In the genomic region with DNA sequence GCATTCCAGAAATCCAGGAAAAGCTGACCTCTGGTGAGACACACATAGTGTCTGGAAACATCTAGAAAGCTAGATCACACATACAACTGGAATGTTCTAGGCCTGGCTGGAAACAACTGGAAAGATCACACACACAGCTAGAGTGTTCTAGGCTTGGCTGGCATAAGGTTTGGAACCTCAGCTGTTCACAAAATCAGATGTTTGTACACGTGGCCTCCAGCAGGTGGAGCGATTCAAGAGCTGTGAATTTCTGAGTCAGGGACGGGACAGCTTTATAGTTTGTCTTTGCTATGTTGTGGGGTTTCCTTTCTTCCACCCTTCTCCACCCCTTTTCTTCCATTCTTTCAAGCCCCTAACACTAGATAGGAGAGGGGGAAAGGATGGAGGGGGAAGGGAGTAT, we compare ENCODE assay signal across 9 mouse cellular contexts. TPM values are rescaled to one million over a fixed set of nuclear protein-coding genes. Genes with fewer than 3 reads are reported as not detected.
DNase-seq lines count a peak whose midpoint lies in the region; ATAC-seq and TF ChIP-seq lines count a peak whose summit lies in the region.
"Had no signal": no experiment of that assay in that cellular context is flagged by ENCODE, and none has a peak within 500 bp of the region (broad histone marks: within the 10 kb centered on the region; RNA-seq: fewer than 3 reads in every experiment).

No protein-coding gene starts in this region.

- H3K27ac ChIP-seq in thymus, adult 2 months (ENCODE audit: control insufficient read depth, insufficient read depth, low read length): no peak overlapping the region
- no peak overlapping the region for H3K27ac ChIP-seq in cortical plate, adult 2 months (ENCODE audit: insufficient read depth, low read length)
- H3K27ac ChIP-seq in kidney, postnatal 0 days: no peak overlapping the region; the same call in 1 of the 2 replicates
- H3K27ac ChIP-seq: limb, embryonic 13.5 days had no signal

- H3K27me3 ChIP-seq in thymus, adult 2 months (ENCODE audit: control insufficient read depth, insufficient read depth, low read length): no peaks in the 10 kb centered on the region
- H3K27me3 ChIP-seq in kidney, postnatal 0 days (ENCODE audit: insufficient read depth, low read length): no peaks in the 10 kb centered on the region
- H3K27me3 ChIP-seq: limb, embryonic 13.5 days had no signal

- DNase-seq in gastrocnemius, adult 18-20 months (ENCODE audit: low spot score): peak; percentile 78
- no peak for DNase-seq in gastrocnemius, postnatal 4 days (ENCODE audit: low spot score in 2 of 2)
- DNase-seq in thymus, adult 2 months: peak; percentile 69
- no peak for DNase-seq in thymus, adult 18-20 months
- peak; percentile 83 for DNase-seq in kidney, postnatal 0 days (ENCODE audit: low spot score)
- DNase-seq in thymus, postnatal 0 days (ENCODE audit: low spot score): peak; percentile 78

- no peak overlapping the region for H3K4me3 ChIP-seq in thymus, adult 2 months (ENCODE audit: control insufficient read depth, insufficient read depth, low read length)
- H3K4me3 ChIP-seq in cortical plate, adult 2 months (ENCODE audit: insufficient read depth, low read length): no peak overlapping the region
- no peak overlapping the region for H3K4me3 ChIP-seq in kidney, postnatal 0 days (replicated peaks; ENCODE audit: low read depth, low read length)
- H3K4me3 ChIP-seq: limb, embryonic 13.5 days had no signal

- TF ChIP-seq CTCF in thymus, adult 2 months (IDR thresholded peaks at IDR 0.05; ENCODE audit: borderline replicate concordance, control insufficient read depth, extremely low read depth, insufficient read depth, low read length, poor library complexity): no peak
- peak; percentile 62 for TF ChIP-seq CTCF in cortical plate, adult 2 months (IDR thresholded peaks at IDR 0.05; ENCODE audit: extremely low read depth, insufficient read depth, low read length)
- peak; percentile 90 for TF ChIP-seq CTCF in kidney, postnatal 0 days (IDR thresholded peaks at IDR 0.05; ENCODE audit: low read depth)

- H3K36me3 ChIP-seq in thymus, adult 2 months (ENCODE audit: control insufficient read depth, insufficient read depth, low read length): no peaks in the 10 kb centered on the region
- no peaks in the 10 kb centered on the region for H3K36me3 ChIP-seq in kidney, postnatal 0 days (ENCODE audit: insufficient read depth, low read length)
- H3K36me3 ChIP-seq: limb, embryonic 13.5 days had no signal

- H3K9me3 ChIP-seq in kidney, postnatal 0 days (replicated peaks; ENCODE audit: low read length): no peaks in the 10 kb centered on the region
- H3K9me3 ChIP-seq: limb, embryonic 13.5 days had no signal

- no peak overlapping the region; the same call in 1 of the 2 replicates for H3K4me2 ChIP-seq in kidney, postnatal 0 days (ENCODE audit: low read length)
- H3K4me2 ChIP-seq: limb, embryonic 13.5 days had no signal

- H3K9ac ChIP-seq in kidney, postnatal 0 days (ENCODE audit: low read depth, low read length): no peak overlapping the region
- H3K9ac ChIP-seq: limb, embryonic 13.5 days had no signal

- WGBS in thymus, adult 2 months: 2% methylated on average over 3 of the region's 3 CpGs
- whole genome bisulfite sequencing in kidney, postnatal 0 days: 5% methylated on average over 3 of the region's 3 CpGs

- no peak; the same call in 1 of the 2 replicates for ATAC-seq in kidney, postnatal 0 days (replicated peaks; ENCODE audit: low FRiP score, low read depth)
- ATAC-seq in megakaryocyte progenitor cell, adult 5-6 weeks (replicated peaks; ENCODE audit: poor library complexity): peak; percentile 87

- TF ChIP-seq POLR2A in thymus, adult 2 months (IDR thresholded peaks at IDR 0.05; ENCODE audit: control insufficient read depth, extremely low read depth, insufficient read depth, low read length, poor library complexity): no peak
- TF ChIP-seq POLR2A in cortical plate, adult 2 months (IDR thresholded peaks at IDR 0.05; ENCODE audit: extremely low read depth, insufficient read depth, low read length): no peak

- no peaks in the 10 kb centered on the region for H3K4me1 ChIP-seq in thymus, adult 2 months (replicated peaks; ENCODE audit: control insufficient read depth, insufficient read depth, low read length)
- no peaks in the 10 kb centered on the region for H3K4me1 ChIP-seq in cortical plate, adult 2 months (ENCODE audit: control insufficient read depth, insufficient read depth, low read length)
- H3K4me1 ChIP-seq in kidney, postnatal 0 days (replicated peaks; ENCODE audit: insufficient read depth, low read length): no peaks in the 10 kb centered on the region

RNA-seq across cellular contexts. Expression of a gene that starts 4.7 kb away (rescaled TPM):
- not detected for total RNA-seq in gastrocnemius, adult 18-20 months (2021)
- total RNA-seq in gastrocnemius, postnatal 4 days (2021): under 1 TPM; 0.17 to 0.36 TPM
- 2.5 and 3.0 TPM in 2 replicates for polyA plus RNA-seq in thymus, adult 2 months (2012; rRNA removed)
- polyA plus RNA-seq in cortical plate, adult 2 months (2012; rRNA removed): 0.11 and 0.13 TPM in 2 replicates
- polyA plus RNA-seq in kidney, postnatal 0 days (2015; fragmentation: Nextera tagmentation; extraction: Ambion mirVana): 0.93 and 1.1 TPM in 2 replicates
- 0.07 TPM in 1 of 2 replicates, not detected in the other for total RNA-seq in megakaryocyte progenitor cell, adult 5-6 weeks (2015)
- total RNA-seq in megakaryocyte progenitor cell, adult 5-6 weeks (2017): not detected in 2 replicates
- polyA plus RNA-seq in thymus, postnatal 0 days (2015; fragmentation: Nextera tagmentation; extraction: Ambion mirVana): 2.6 and 2.8 TPM in 2 replicates

RNA-seq across cellular contexts. Expression of a gene that starts 9.6 kb away (rescaled TPM):
- total RNA-seq in gastrocnemius, adult 18-20 months (2021): 1 to 10 TPM; 8.1 to 9.6 TPM
- 1 to 10 TPM; 3.8 to 5.4 TPM for total RNA-seq in gastrocnemius, postnatal 4 days (2021)
- polyA plus RNA-seq in thymus, adult 2 months (2012; rRNA removed): not detected in 2 replicates
- polyA plus RNA-seq in cortical plate, adult 2 months (2012; rRNA removed): 0.19 TPM in 1 of 2 replicates, not detected in the other
- not detected in 2 replicates for polyA plus RNA-seq in kidney, postnatal 0 days (2015; fragmentation: Nextera tagmentation; extraction: Ambion mirVana)
- not detected in 2 replicates for total RNA-seq in megakaryocyte progenitor cell, adult 5-6 weeks (2015)
- total RNA-seq in megakaryocyte progenitor cell, adult 5-6 weeks (2017): not detected in 2 replicates
- polyA plus RNA-seq in thymus, postnatal 0 days (2015; fragmentation: Nextera tagmentation; extraction: Ambion mirVana): not detected in 2 replicates
- polyA plus RNA-seq: limb, embryonic 13.5 days had no signal

RNA-seq across cellular contexts. Expression of a gene that starts 10.3 kb away (rescaled TPM):
- total RNA-seq in gastrocnemius, adult 18-20 months (2021): 10 to 100 TPM; 14.2 to 16.6 TPM
- 10 to 100 TPM; 39.3 to 43.8 TPM for total RNA-seq in gastrocnemius, postnatal 4 days (2021)
- 165 and 184 TPM in 2 replicates for polyA plus RNA-seq in thymus, adult 2 months (2012; rRNA removed)
- polyA plus RNA-seq in cortical plate, adult 2 months (2012; rRNA removed): 99.4 and 103 TPM in 2 replicates
- 183 and 194 TPM in 2 replicates for polyA plus RNA-seq in kidney, postnatal 0 days (2015; fragmentation: Nextera tagmentation; extraction: Ambion mirVana)
- 20.7 and 21.5 TPM in 2 replicates for total RNA-seq in megakaryocyte progenitor cell, adult 5-6 weeks (2015)
- 29.6 and 35.2 TPM in 2 replicates for total RNA-seq in megakaryocyte progenitor cell, adult 5-6 weeks (2017)
- 177 and 178 TPM in 2 replicates for polyA plus RNA-seq in thymus, postnatal 0 days (2015; fragmentation: Nextera tagmentation; extraction: Ambion mirVana)

RNA-seq across cellular contexts. Expression of a gene that starts 11.6 kb away (rescaled TPM):
- 10 to 100 TPM; 22.6 to 22.9 TPM for total RNA-seq in gastrocnemius, adult 18-20 months (2021)
- 1 to 10 TPM; 8.3 TPM for total RNA-seq in gastrocnemius, postnatal 4 days (2021)
- polyA plus RNA-seq in thymus, adult 2 months (2012; rRNA removed): 2.3 and 2.4 TPM in 2 replicates
- polyA plus RNA-seq in cortical plate, adult 2 months (2012; rRNA removed): 5.9 and 6.5 TPM in 2 replicates
- 1.8 TPM in 2 replicates for polyA plus RNA-seq in kidney, postnatal 0 days (2015; fragmentation: Nextera tagmentation; extraction: Ambion mirVana)
- 18.6 and 22.4 TPM in 2 replicates for total RNA-seq in megakaryocyte progenitor cell, adult 5-6 weeks (2015)
- 18.1 and 20.7 TPM in 2 replicates for total RNA-seq in megakaryocyte progenitor cell, adult 5-6 weeks (2017)
- polyA plus RNA-seq in thymus, postnatal 0 days (2015; fragmentation: Nextera tagmentation; extraction: Ambion mirVana): 1.1 and 1.5 TPM in 2 replicates

RNA-seq across cellular contexts. Expression of a gene that starts 17.3 kb away (rescaled TPM):
- total RNA-seq in gastrocnemius, adult 18-20 months (2021): 100 to 1,000 TPM; 109 to 151 TPM
- 100 to 1,000 TPM; 339 to 373 TPM for total RNA-seq in gastrocnemius, postnatal 4 days (2021)
- polyA plus RNA-seq in thymus, adult 2 months (2012; rRNA removed): 2,491 and 2,656 TPM in 2 replicates
- polyA plus RNA-seq in cortical plate, adult 2 months (2012; rRNA removed): 588 and 637 TPM in 2 replicates
- polyA plus RNA-seq in kidney, postnatal 0 days (2015; fragmentation: Nextera tagmentation; extraction: Ambion mirVana): 6,674 and 7,026 TPM in 2 replicates
- 1,479 and 1,608 TPM in 2 replicates for total RNA-seq in megakaryocyte progenitor cell, adult 5-6 weeks (2015)
- 770 and 961 TPM in 2 replicates for total RNA-seq in megakaryocyte progenitor cell, adult 5-6 weeks (2017)
- polyA plus RNA-seq in thymus, postnatal 0 days (2015; fragmentation: Nextera tagmentation; extraction: Ambion mirVana): 3,702 and 3,772 TPM in 2 replicates

Comparison
In these comparisons a context has a peak if more than half of its experiments do, and no peak if none do; other contexts are left out.
1. DNase-seq: peak in gastrocnemius, adult 18-20 months (single experiment), thymus, adult 2 months (single experiment), kidney, postnatal 0 days (single experiment) and thymus, postnatal 0 days (single experiment); none in gastrocnemius, postnatal 4 days (0 of 2) and thymus, adult 18-20 months (0 of 2).